Mouse (Mus musculus) kidney, adult 18-20 months (tissue): Measurements from ENCODE around the gene Sh2d1b1.

Source experiments
- DNase-seq: peaks from one replicate; pipeline ENCODE4 v3.0.0; 2021

Gene Sh2d1b1

DNA sequence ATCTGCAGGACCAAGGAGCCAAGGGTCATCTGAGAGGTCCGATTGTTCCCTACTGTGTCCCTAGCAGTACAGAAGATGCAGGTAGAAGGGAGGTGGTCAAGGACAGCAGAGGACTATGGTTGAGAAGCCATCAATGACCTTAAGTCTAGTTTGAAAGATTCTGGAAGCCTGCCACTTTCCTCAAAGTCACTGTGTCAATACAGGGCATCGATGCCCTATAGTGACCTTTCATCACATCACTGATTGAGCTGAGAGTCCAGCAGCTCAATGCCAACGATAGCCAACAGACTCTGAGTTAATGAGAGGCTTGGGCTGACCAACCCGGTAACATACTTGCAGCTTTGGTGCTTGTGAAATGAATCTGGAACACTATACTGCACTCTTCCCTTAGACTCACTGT lies 48.2 kb downstream of the Sh2d1b1 start:
- no peak for DNase-seq

DNA sequence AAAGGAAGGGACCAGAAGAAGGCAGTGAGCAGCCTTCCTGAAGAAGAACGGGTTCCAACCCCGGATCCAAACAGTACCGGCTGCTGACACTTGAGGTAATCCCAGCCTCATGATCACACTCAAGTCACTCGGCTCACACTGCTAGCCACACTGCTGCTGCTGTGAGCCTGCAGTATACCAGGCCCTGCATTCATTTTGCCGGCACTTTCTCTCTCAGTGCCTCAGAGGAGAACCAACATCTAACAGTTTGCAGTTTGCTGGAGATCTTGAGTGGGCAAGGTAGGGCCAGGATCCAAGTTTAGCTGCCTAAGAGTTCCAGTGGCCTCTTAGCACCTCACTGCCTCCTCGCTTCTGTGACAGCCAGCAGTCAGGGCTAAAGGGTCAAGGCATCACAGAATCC lies 54.8 kb downstream of the Sh2d1b1 start:
- DNase-seq = no peak

DNA sequence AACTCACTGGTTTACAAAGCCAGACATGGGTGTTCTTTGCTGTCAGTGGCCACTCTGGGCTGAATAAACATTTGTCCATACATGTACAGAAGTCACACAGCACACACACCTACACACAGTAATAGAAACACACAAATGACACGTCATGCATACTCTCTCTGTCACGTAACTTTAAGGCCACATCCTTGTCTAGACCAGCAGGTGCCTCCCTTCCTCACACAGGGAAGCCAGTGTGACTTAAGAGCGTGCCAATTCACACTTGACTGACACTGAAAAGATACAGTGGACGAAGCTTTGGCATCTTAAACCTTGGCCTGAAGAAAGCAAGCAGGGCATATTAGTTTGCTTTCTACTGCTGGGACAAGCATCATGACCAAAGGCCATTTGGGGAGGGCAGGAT lies 55.7 kb downstream of the Sh2d1b1 start:
- DNase-seq = no peak
